In genomic region chr11:50646148-50646547, GRCm38 (mm10) we compare ENCODE assay signal across 11 mouse cellular contexts. TPM values are rescaled to one million over a fixed set of nuclear protein-coding genes. Genes with fewer than 3 reads are reported as not detected.
A peak's percentile ranks its signal among the peaks of the same experiment; 100 is the strongest.
DNase-seq lines count a peak whose midpoint lies in the region; ATAC-seq and TF ChIP-seq lines count a peak whose summit lies in the region.
"Had no signal": no experiment of that assay in that cellular context is flagged by ENCODE, and none has a peak within 500 bp of the region (broad histone marks: within the 10 kb centered on the region; RNA-seq: fewer than 3 reads in every experiment).

No protein-coding gene starts in this region.

- ATAC-seq in kidney, embryonic 14.5 days (ENCODE audit: low FRiP score, low TSS enrichment): no peak
- ATAC-seq in lung, postnatal 0 days: peak; percentile 55

- H3K27ac ChIP-seq in kidney, embryonic 14.5 days (ENCODE audit: low read depth, low read length): no peak overlapping the region
- H3K27ac ChIP-seq in lung, postnatal 0 days (ENCODE audit: low read length): 0 out of 2 replicates have a peak overlapping the region, but pooled peaks have one; percentile 26

- no peak overlapping the region for H3K9ac ChIP-seq in kidney, embryonic 14.5 days (ENCODE audit: low read depth, low read length)
- no peak overlapping the region for H3K9ac ChIP-seq in lung, postnatal 0 days (replicated peaks; ENCODE audit: low read depth)

- peaks cover 2% of the 10 kb centered on the region; the same call in 1 of the 2 replicates for H3K9me3 ChIP-seq in kidney, embryonic 14.5 days (ENCODE audit: control insufficient read depth, low read length)
- H3K9me3 ChIP-seq in lung, postnatal 0 days (ENCODE audit: low read length): peaks cover 2% of the 10 kb centered on the region; the same call in 1 of the 2 replicates

- intact Hi-C loops in gastrocnemius, postnatal 36 days (cut with DNase I): no loop called here

- H3K4me1 ChIP-seq in kidney, embryonic 14.5 days (ENCODE audit: control insufficient read depth, insufficient read depth, low read length): no peaks in the 10 kb centered on the region
- H3K4me1 ChIP-seq in lung, postnatal 0 days (ENCODE audit: insufficient read depth, low read depth, low read length): no peaks in the 10 kb centered on the region
- H3K4me1 ChIP-seq: megakaryocyte, embryonic 14.5 days had no signal

- 77% methylated on average over 4 of the region's 4 CpGs for WGBS in kidney, embryonic 14.5 days
- 42% methylated on average over 4 of the region's 4 CpGs for WGBS in lung, postnatal 0 days

- H3K4me3 ChIP-seq in kidney, embryonic 14.5 days (ENCODE audit: low read length): no peak overlapping the region
- H3K4me3 ChIP-seq in lung, postnatal 0 days (ENCODE audit: low read depth, low read length): no peak overlapping the region
- H3K4me3 ChIP-seq: megakaryocyte, embryonic 14.5 days had no signal

- no peak overlapping the region for H3K4me2 ChIP-seq in kidney, embryonic 14.5 days (replicated peaks; ENCODE audit: low read depth, low read length)
- no peak overlapping the region for H3K4me2 ChIP-seq in lung, postnatal 0 days (replicated peaks; ENCODE audit: low read depth, low read length)

- no peaks in the 10 kb centered on the region for H3K36me3 ChIP-seq in kidney, embryonic 14.5 days (ENCODE audit: control insufficient read depth, insufficient read depth, low read length)
- H3K36me3 ChIP-seq in lung, postnatal 0 days (ENCODE audit: insufficient read depth, low read length): no peaks in the 10 kb centered on the region

- no peak for TF ChIP-seq CTCF in lung, postnatal 0 days (IDR thresholded peaks at IDR 0.05)

- TF ChIP-seq EP300 in lung, postnatal 0 days (IDR thresholded peaks at IDR 0.05): no peak

- DNase-seq in kidney, postnatal 10 days: peak; percentile 77
- peak; percentile 14 for DNase-seq in brain, adult 2 months (ENCODE audit: low read depth, low spot score)
- peak; percentile 46 to 56 for DNase-seq in gastrocnemius, postnatal 36 days
- peak; percentile 63 for DNase-seq in lung, postnatal 0 days (ENCODE audit: low spot score)
- no peak for DNase-seq in layer of hippocampus, postnatal 25 days (ENCODE audit: extremely low spot score in 1 of 2, low spot score in 1 of 2)
- no peak for DNase-seq in natural killer cell, adult 2 months (ENCODE audit: low spot score in 2 of 2)
- no peak for DNase-seq in thymus, postnatal 0 days (ENCODE audit: low spot score)
- DNase-seq: adrenal gland, adult 8-10 months; thymus, adult 18-20 months had no signal

- H3K27me3 ChIP-seq in kidney, embryonic 14.5 days (ENCODE audit: control insufficient read depth, insufficient read depth, low read length): no peaks in the 10 kb centered on the region
- H3K27me3 ChIP-seq in lung, postnatal 0 days (replicated peaks; ENCODE audit: insufficient read depth, low read length): no peaks in the 10 kb centered on the region
- H3K27me3 ChIP-seq: megakaryocyte, embryonic 14.5 days had no signal

RNA-seq across cellular contexts. Expression of gene Adamts2, which starts 44.3 kb away (rescaled TPM):
- 2.4 and 2.8 TPM in 2 replicates for polyA plus RNA-seq in kidney, embryonic 14.5 days (2014; fragmentation: Nextera tagmentation; extraction: Ambion mirVana)
- 10 to 100 TPM; 10.4 to 12.4 TPM for total RNA-seq in gastrocnemius, postnatal 36 days (2021)
- 28.4 and 29.4 TPM in 2 replicates for polyA plus RNA-seq in lung, postnatal 0 days (2015; fragmentation: Nextera tagmentation; extraction: Ambion mirVana)
- total RNA-seq in layer of hippocampus, postnatal 25 days (2021): 10 to 100 TPM in 1 of 2 experiments, 1 to 10 TPM in 1; 9.0 to 13.5 TPM
- 3.2 and 3.3 TPM in 2 replicates for polyA plus RNA-seq in thymus, postnatal 0 days (2015; fragmentation: Nextera tagmentation; extraction: Ambion mirVana)

Comparison
In these comparisons a context has a peak if more than half of its experiments do, and no peak if none do; other contexts are left out.
1. DNase-seq: peak in kidney, postnatal 10 days (single experiment), brain, adult 2 months (single experiment), gastrocnemius, postnatal 36 days (2 of 2) and lung, postnatal 0 days (single experiment); none in layer of hippocampus, postnatal 25 days (0 of 2), natural killer cell, adult 2 months (0 of 2) and thymus, postnatal 0 days (single experiment).